Mouse (Mus musculus) heart, adult 2 months (tissue): ENCODE data around the gene Ece2. TPM values are rescaled to one million over a fixed set of nuclear protein-coding genes. Genes with fewer than 3 reads are reported as not detected.

Source experiments
- DNase-seq, 2 experiments: peaks; one replicate each; pipeline ENCODE4 v3.0.0; 2021
- H3K27ac ChIP-seq: fragments of 200-600 bp; 2 replicates; pipeline ENCODE4 v1.8.1; 2022
- H3K27me3 ChIP-seq: fragments of 200-500 bp; 2 replicates; pipeline ENCODE4 v1.6.1; 2012; ENCODE audit warnings: mild to moderate bottlenecking, low read length, inconsistent platforms, mixed read lengths; ENCODE audit not compliant: control insufficient read depth, insufficient read depth
- H3K36me3 ChIP-seq: fragments of 200-500 bp; 2 replicates; pipeline ENCODE4 v1.6.1; 2012; ENCODE audit warnings: low read length, inconsistent platforms; ENCODE audit not compliant: control insufficient read depth, insufficient read depth
- H3K4me1 ChIP-seq: fragments of 200-500 bp; 2 replicates; pipeline ENCODE4 v1.6.1; 2011; ENCODE audit warnings: low read length; ENCODE audit not compliant: control insufficient read depth, insufficient read depth
- H3K4me3 ChIP-seq: fragments of 200-600 bp; 2 replicates; pipeline ENCODE4 v1.8.1; 2022
- H3K79me2 ChIP-seq: fragments of 200-500 bp; replicated peaks from 2 replicates; pipeline ENCODE4 v1.6.1; 2012; ENCODE audit warnings: mild to moderate bottlenecking, inconsistent platforms, low read length, moderate library complexity, mixed read lengths; ENCODE audit not compliant: control insufficient read depth, insufficient read depth
- H3K9ac ChIP-seq: fragments of 200-500 bp; 2 replicates; pipeline ENCODE4 v1.6.1; 2012; ENCODE audit warnings: low read depth, mild to moderate bottlenecking, control low read depth, inconsistent platforms, low read length, mixed read lengths
- CTCF ChIP-seq: fragments of 200-600 bp; IDR thresholded peaks from 2 replicates; pipeline ENCODE4 v1.8.1; 2022; ENCODE audit warnings: antibody characterized with exemption, mild to moderate bottlenecking, moderate library complexity
- EP300 ChIP-seq: fragments of 200-500 bp; IDR thresholded peaks from 2 replicates; pipeline ENCODE4 v1.6.1; 2011; ENCODE audit warnings: low read depth, low read length, control low read depth; ENCODE audit not compliant: insufficient read depth
- POLR2A ChIP-seq: fragments of 200-500 bp; IDR thresholded peaks from 2 replicates; pipeline ENCODE4 v1.6.1; 2011; ENCODE audit warnings: mild to moderate bottlenecking, low read depth, low read length, control low read depth; ENCODE audit not compliant: insufficient read depth
- WGBS: fragments of 180-500 bp; shearing (Covaris S2); methylation state at CpG from one replicate; pipeline ENCODE4 v1.1.7; 2018; 5-methylcytosine and 5-hydroxymethylcytosine counted together
- intact Hi-C: fragments of 180-260 bp; cut with DNase I; formaldehyde crosslinking; loops from one replicate; pipeline ENCODE4 v1.15.1; 2025
- polyA plus RNA-seq: library from polyadenylated mRNA; depleted of rRNA; stranded (reverse); fragments of >200 nt; gene quantifications from 2 replicates; pipeline ENCODE4 v1.2.3, GENCODE M21; 2012
- total RNA-seq, 2 experiments: library from RNA; stranded (reverse); gene quantifications; 2 replicates each; pipeline ENCODE4 v1.2.3; 2021

Ece2 gene
- total and polyA plus RNA-seq, 3 experiments, result 0.42 to 0.68 (median 0.66) TPM

GRCm38 (mm10) chr16:20675213-20675612 lies 45.6 kb downstream of the Ece2 start:
- Histone ChIP-seq H3K4me3 (no peak overlapping the region), H3K79me2 (peaks cover 12% of the 10 kb centered on the region), H3K36me3 (peaks cover 26% of the 10 kb centered on the region), H3K27me3 (no peaks in the 10 kb centered on the region), H3K27ac (no peak overlapping the region), H3K4me1 (peaks cover 12% of the 10 kb centered on the region), H3K9ac (no peak overlapping the region)
- DNase-seq, result no peak
- intact Hi-C loops, result loop anchor here (1.0 kb wide), 1 partner anchor 18 kb away; the partner anchor contains the start of gene Fam131a
- TF ChIP-seq EP300 (no peak), CTCF (no peak), POLR2A (no peak)
- 84% methylated on average over 6 of the region's 6 CpGs for WGBS

- H3K79me2 ChIP-seq, result peaks cover 12% of the 10 kb centered on the region
- no peak overlapping the region for H3K27ac ChIP-seq
- 78% methylated on average over 4 of the region's 4 CpGs for WGBS
- H3K36me3 ChIP-seq, result peaks cover 26% of the 10 kb centered on the region
- no peak for DNase-seq
- H3K4me1 ChIP-seq, result peaks cover 12% of the 10 kb centered on the region
- H3K27me3 ChIP-seq, result no peaks in the 10 kb centered on the region
- intact Hi-C loops, result no loop called here
- H3K4me3 ChIP-seq, result no peak overlapping the region
- H3K9ac ChIP-seq, result no peak overlapping the region
- no peak for TF ChIP-seq POLR2A
- TF ChIP-seq EP300, result no peak
- no peak for TF ChIP-seq CTCF
Observed at GRCm38 (mm10) chr16:20676702-20677101, 47.1 kb downstream of the Ece2 start.

- peaks cover 26% of the 10 kb centered on the region for H3K36me3 ChIP-seq
- no peak overlapping the region for H3K9ac ChIP-seq
- intact Hi-C loops, result no loop called here
- peak overlapping the region; percentile 53 for H3K27ac ChIP-seq
- H3K79me2 ChIP-seq, result peaks cover 12% of the 10 kb centered on the region
- no peaks in the 10 kb centered on the region for H3K27me3 ChIP-seq
- H3K4me1 ChIP-seq, result peaks cover 12% of the 10 kb centered on the region
- H3K4me3 ChIP-seq, result no peak overlapping the region
- WGBS, result 82% methylated on average over 5 of the region's 5 CpGs
- TF ChIP-seq CTCF (no peak), EP300 (no peak), POLR2A (no peak)
- DNase-seq, result no peak
Observed at GRCm38 (mm10) chr16:20677380-20677779, 47.8 kb downstream of the Ece2 start.

- no peak overlapping the region for H3K9ac ChIP-seq
- intact Hi-C loops, result no loop called here
- peak; percentile 85 to 90 for DNase-seq
- WGBS, result 47% methylated on average over 10 of the region's 10 CpGs
- peaks cover 26% of the 10 kb centered on the region for H3K36me3 ChIP-seq
- TF ChIP-seq CTCF (no peak), POLR2A (no peak), EP300 (no peak)
- no peak overlapping the region for H3K4me3 ChIP-seq
- H3K27me3 ChIP-seq, result no peaks in the 10 kb centered on the region
- H3K4me1 ChIP-seq, result peaks cover 12% of the 10 kb centered on the region
- H3K27ac ChIP-seq, result peak overlapping the region; percentile 53
- peaks cover 11% of the 10 kb centered on the region for H3K79me2 ChIP-seq
Observed at GRCm38 (mm10) chr16:20677974-20678675, 48.5 kb downstream of the Ece2 start.

- no peaks in the 10 kb centered on the region for H3K79me2 ChIP-seq
- H3K4me1 ChIP-seq, result peaks cover 14% of the 10 kb centered on the region
- intact Hi-C loops, result no loop called here
- peaks cover 4% of the 10 kb centered on the region; the same call in 1 of the 2 replicates for H3K36me3 ChIP-seq
- 77% methylated on average over 3 of the region's 3 CpGs for WGBS
- H3K9ac ChIP-seq, result no peak overlapping the region
- no peak overlapping the region for H3K27ac ChIP-seq
- no peak overlapping the region for H3K4me3 ChIP-seq
- no peak for DNase-seq
- TF ChIP-seq POLR2A, result no peak
- TF ChIP-seq EP300, result no peak
- no peak for TF ChIP-seq CTCF
- H3K27me3 ChIP-seq, result no peaks in the 10 kb centered on the region
Observed at GRCm38 (mm10) chr16:20690774-20691173, 61.1 kb downstream of the Ece2 start.

- TF ChIP-seq POLR2A, result no peak
- no peak for TF ChIP-seq CTCF
- TF ChIP-seq EP300, result no peak
- Histone ChIP-seq H3K4me3 (no peak overlapping the region), H3K79me2 (no peaks in the 10 kb centered on the region), H3K36me3 (peaks cover 4% of the 10 kb centered on the region; the same call in 1 of the 2 replicates), H3K9ac (no peak overlapping the region), H3K4me1 (peaks cover 16% of the 10 kb centered on the region), H3K27ac (no peak overlapping the region), H3K27me3 (no peaks in the 10 kb centered on the region)
- intact Hi-C loops, result no loop called here
- 50% methylated on average over 1 of the region's 1 CpGs for WGBS
- no peak for DNase-seq
Observed at GRCm38 (mm10) chr16:20691617-20692016, 62.0 kb downstream of the Ece2 start.
